Mouse (Mus musculus) macrophage (primary cell): ENCODE measurements at regions not wholly inside any gene's neighbourhood (a gene's known extent, or its start where the extent isn't known, plus 50 kb on each side); places are given as distances from the start of the nearest gene placed in this dataset.
"Not testable (repeated sequence)": the region's sequence is repeated elsewhere in the genome, so short reads cannot be mapped to it uniquely, and the experiment has no call there.

ENCODE experiments used
- H3K27ac ChIP-seq: fragments of 350-480 bp; formaldehyde crosslinking; 2 replicates; pipeline ENCODE4 v1.9.0; 2021
- H3K36me3 ChIP-seq: fragments of 350-480 bp; formaldehyde crosslinking; 2 replicates; pipeline ENCODE4 v1.9.0; 2021; ENCODE audit errors: inconsistent target
- H3K4me3 ChIP-seq: fragments of 350-480 bp; formaldehyde crosslinking; 2 replicates; pipeline ENCODE4 v1.9.0; 2021; ENCODE audit errors: inconsistent target
- H3K79me2 ChIP-seq: fragments of 350-480 bp; formaldehyde crosslinking; 2 replicates; pipeline ENCODE4 v1.9.0; 2021; ENCODE audit errors: inconsistent target
- WGBS: methylation state at CpG from one replicate; pipeline ENCODE4 v1.1.7; 2026; ENCODE audit warnings: inconsistent platforms; ENCODE audit not compliant: missing documents; 5-methylcytosine and 5-hydroxymethylcytosine counted together

DNA sequence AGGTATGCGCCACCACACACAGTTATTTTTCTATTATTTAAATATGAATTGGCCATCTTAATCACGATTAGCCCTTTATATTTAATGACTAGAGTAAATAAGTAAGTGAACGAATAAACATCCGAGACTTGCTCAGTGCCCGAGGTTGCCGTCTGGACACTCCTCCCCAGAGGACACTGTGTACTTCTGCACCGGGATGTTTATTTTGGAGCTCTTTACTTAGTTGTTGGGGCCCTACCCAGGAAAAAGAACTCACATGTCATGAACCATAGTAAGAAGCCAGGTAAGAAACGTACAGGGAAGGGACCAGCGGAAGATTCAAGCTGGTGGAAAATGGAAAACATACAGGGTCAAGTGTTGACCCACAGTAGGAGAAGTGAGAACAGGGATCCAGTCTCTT, 89.0 kb downstream of the Akr1d1 start:
- Histone ChIP-seq H3K79me2 (no peaks in the 10 kb centered on the region), H3K4me3 (no peak overlapping the region), H3K27ac (no peak overlapping the region), H3K36me3 (no peaks in the 10 kb centered on the region)
- WGBS = 96% methylated on average over 9 of the region's 9 CpGs

DNA sequence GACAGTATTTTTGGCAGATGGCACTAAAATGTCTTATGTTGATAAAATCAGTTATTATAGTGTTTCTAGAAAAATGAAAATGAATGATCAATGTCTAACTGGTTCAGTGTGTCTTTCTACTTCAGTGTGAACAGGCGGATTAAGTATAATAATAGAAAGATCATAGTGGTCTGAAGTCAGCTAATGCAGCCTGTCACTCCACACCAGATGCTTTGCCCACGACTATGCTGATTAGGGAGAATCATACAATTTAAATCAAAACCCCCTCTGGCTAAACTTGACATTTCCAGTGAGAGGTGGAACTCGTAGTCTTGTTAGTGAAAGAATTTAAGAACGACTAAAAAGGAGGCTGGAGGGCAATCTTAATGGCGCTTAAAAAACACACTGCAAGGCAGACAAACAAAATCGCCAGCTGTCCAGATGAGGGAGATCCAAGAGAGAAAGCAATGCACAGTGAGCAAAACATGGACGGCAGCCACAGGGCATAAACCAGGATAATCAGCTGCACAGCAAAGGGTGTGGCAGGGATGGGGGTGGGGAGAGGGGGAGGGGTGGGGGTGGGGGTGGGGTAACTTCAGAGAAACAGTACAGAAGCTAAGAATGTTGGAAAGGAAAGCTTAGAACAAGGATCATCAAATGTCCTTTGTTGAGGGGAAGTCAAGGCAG, 91.5 kb downstream of the Akr1d1 start:
- H3K27ac ChIP-seq = no peak overlapping the region
- H3K4me3 ChIP-seq = no peak overlapping the region
- 88% methylated on average over 6 of the region's 7 CpGs for WGBS
- no peaks in the 10 kb centered on the region for H3K36me3 ChIP-seq
- no peaks in the 10 kb centered on the region for H3K79me2 ChIP-seq

DNA sequence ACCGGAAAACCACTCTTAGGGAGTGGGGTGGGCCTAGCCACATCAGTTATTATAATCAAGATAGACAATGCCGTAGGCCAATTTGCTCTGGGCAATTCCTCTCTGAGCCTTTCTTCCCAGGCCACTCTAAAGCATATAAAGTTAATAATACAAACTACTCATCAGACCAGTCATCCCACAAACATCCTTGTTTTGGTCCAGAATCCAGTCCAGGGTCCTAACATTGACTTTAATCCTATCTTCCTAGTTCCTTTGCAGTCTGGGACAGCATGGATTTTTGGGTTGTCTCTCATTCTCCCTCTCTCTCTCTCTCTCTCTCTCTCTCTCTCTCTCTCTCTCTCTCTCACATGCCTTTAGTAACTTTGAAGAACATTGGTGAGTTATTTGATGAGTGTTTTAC, 92.3 kb downstream of the Akr1d1 start:
- 91% methylated on average over 2 of the region's 2 CpGs for WGBS
- H3K4me3 ChIP-seq = no peak overlapping the region

DNA sequence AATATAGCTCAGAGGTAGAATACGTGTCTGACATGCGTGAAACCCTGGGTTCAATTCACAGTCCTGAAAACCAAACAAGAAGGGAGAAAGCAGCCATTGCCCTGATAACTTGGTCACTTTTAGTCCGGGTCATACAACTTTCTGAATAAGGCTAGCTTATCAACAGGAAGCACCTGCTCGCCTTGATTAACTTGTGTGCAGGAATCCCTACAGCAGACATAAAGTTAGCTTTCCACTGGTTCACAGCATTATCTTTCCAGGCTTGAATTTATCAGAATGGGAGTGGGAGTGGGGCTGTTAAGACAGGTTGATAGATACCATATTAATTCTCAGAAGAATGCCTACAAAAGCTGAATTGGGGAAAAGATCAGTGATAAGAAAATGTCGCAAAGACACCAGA, 97.2 kb downstream of the Akr1d1 start:
- 30% methylated on average over 5 of the region's 5 CpGs for WGBS
- Histone ChIP-seq H3K4me3 (no peak overlapping the region), H3K79me2 (no peaks in the 10 kb centered on the region), H3K36me3 (no peaks in the 10 kb centered on the region), H3K27ac (no peak overlapping the region)

More for the DNA sequence above, 92.3 kb downstream of the Akr1d1 start:
- Histone ChIP-seq H3K27ac (no peak overlapping the region), H3K79me2 (no peaks in the 10 kb centered on the region), H3K36me3 (no peaks in the 10 kb centered on the region)

- no peaks in the 10 kb centered on the region for H3K36me3 ChIP-seq
- WGBS = 56% methylated on average over 1 of the region's 1 CpGs
- no peak overlapping the region for H3K4me3 ChIP-seq
Observed at GRCm38 (mm10) chr6:37633948-37634347, 104.0 kb downstream of the Akr1d1 start.

GRCm38 (mm10) chr6:37642066-37642465, 112.1 kb downstream of the Akr1d1 start:
- no peak overlapping the region for H3K4me3 ChIP-seq
- no peaks in the 10 kb centered on the region for H3K36me3 ChIP-seq
- no peak overlapping the region for H3K27ac ChIP-seq
- no peaks in the 10 kb centered on the region for H3K79me2 ChIP-seq
- 83% methylated on average over 4 of the region's 4 CpGs for WGBS

More at GRCm38 (mm10) chr6:37633948-37634347, 104.0 kb downstream of the Akr1d1 start:
- no peak overlapping the region for H3K27ac ChIP-seq
- H3K79me2 ChIP-seq = no peaks in the 10 kb centered on the region

- no peak overlapping the region for H3K27ac ChIP-seq
- WGBS = 83% methylated on average over 8 of the region's 8 CpGs
- no peaks in the 10 kb centered on the region for H3K36me3 ChIP-seq
- no peak overlapping the region for H3K4me3 ChIP-seq
- no peaks in the 10 kb centered on the region for H3K79me2 ChIP-seq
Observed at GRCm38 (mm10) chr6:37642701-37643121, 112.7 kb downstream of the Akr1d1 start.

GRCm38 (mm10) chr6:37643176-37643575, 113.2 kb downstream of the Akr1d1 start:
- 80% methylated on average over 4 of the region's 4 CpGs for WGBS
- Histone ChIP-seq H3K27ac (no peak overlapping the region), H3K79me2 (no peaks in the 10 kb centered on the region), H3K4me3 (no peak overlapping the region), H3K36me3 (no peaks in the 10 kb centered on the region)

DNA sequence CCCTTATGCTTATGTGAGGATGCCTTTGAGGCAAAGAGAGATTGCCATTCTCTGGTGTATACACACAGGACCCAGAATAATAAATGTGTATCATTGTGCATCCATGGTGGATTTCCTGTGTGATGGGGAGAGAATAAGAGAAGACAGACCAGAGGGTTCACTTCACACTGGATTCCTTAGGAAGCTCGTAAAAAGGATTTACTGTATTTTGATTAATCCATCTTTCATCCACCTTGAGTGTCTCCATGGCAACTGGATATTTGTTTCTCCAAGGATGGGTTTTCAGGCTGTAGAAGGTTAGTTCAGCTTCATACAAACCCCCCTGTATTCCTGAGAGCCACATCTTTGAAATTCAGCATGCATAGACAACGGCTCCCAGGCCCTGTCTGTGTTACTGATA, 113.7 kb downstream of the Akr1d1 start:
- WGBS = 72% methylated on average over 2 of the region's 2 CpGs

DNA sequence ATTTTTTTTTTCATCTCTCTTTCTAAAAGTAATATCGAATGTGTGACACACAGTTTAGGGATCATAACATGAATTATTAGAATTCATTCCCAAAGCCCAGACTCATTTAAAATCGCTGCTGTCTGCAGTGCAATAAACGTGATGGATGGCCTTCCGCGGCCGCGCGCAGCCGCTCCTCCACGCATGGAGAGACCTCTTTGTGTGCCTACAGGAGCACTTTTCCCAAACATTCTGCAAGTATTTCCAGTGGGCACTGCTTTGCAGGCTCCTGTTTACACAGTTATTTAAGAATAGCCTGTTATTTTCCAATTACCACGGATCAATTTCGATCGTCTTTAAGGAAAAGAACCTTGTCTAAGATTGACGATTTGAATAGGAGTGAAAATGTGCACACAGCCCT, 115.6 kb downstream of the Akr1d1 start:
- H3K36me3 ChIP-seq = no peaks in the 10 kb centered on the region
- no peaks in the 10 kb centered on the region for H3K79me2 ChIP-seq
- WGBS = 95% methylated on average over 14 of the region's 14 CpGs
- H3K4me3 ChIP-seq = no peak overlapping the region
- no peak overlapping the region for H3K27ac ChIP-seq

More for the DNA sequence above, 113.7 kb downstream of the Akr1d1 start:
- H3K36me3 ChIP-seq = no peaks in the 10 kb centered on the region
- H3K4me3 ChIP-seq = no peak overlapping the region
- no peak overlapping the region for H3K27ac ChIP-seq
- no peaks in the 10 kb centered on the region for H3K79me2 ChIP-seq

DNA sequence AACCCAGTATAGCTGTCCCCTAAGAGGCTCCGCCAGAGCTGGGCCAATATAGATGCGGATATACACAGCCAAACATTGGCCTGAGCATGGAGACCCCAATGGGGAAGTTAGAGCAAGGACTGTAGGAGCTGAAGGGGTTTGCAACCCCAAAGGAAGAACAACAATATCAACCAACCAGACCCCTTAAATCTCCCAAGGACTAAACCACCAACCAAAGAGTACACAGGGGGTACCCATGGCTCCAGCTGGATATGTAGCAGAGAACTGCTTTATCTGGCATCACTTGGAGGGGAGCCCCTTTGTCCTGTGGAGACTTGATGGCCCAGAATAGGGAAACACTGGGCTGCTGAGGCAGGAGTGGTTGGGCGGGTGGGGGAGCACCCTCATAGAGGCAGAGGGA, 127.3 kb downstream of the Akr1d1 start:
- H3K79me2 ChIP-seq, H3K27ac ChIP-seq, H3K4me3 ChIP-seq, H3K36me3 ChIP-seq: not testable (repeated sequence)
- 100% methylated on average over 3 of the region's 3 CpGs for WGBS

DNA sequence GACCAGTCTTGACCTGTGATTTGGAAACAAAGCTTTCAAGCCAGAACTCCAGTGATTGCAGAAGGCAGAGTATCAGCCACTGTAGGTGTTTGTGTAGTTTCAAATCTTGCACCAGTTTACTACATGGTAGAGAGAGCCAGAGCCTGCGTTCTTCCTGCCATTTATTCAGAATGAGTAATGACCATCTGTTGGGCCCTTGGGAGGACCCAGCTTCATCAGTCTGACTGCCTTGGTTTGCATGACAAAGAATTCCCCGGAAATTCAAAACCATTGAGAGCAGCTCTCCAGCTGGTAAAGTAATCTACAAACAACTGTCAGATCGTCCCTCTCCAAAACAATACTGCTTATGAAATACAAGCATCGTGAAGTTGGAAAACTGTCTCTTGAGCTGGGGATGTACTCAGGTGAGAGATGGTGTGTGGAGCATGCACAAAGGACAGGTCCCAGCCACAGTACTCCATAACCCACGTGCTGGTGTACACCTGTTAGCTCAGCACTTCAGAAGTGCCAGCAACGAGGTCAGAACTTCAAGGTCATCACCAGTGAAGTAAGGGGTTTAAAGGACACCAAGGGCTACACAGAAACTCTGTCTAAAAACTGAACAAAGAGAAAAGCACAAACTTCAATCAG, 128.2 kb downstream of the Akr1d1 start:
- whole genome bisulfite sequencing = 86% methylated on average over 6 of the region's 6 CpGs
- no peak overlapping the region for H3K27ac ChIP-seq
- no peaks in the 10 kb centered on the region for H3K79me2 ChIP-seq
- no peak overlapping the region for H3K4me3 ChIP-seq
- H3K36me3 ChIP-seq = no peaks in the 10 kb centered on the region

GRCm38 (mm10) chr6:37662747-37663146, 132.8 kb downstream of the Akr1d1 start:
- H3K36me3 ChIP-seq = no peaks in the 10 kb centered on the region
- WGBS = 95% methylated on average over 2 of the region's 2 CpGs
- no peak overlapping the region for H3K4me3 ChIP-seq
- no peak overlapping the region for H3K27ac ChIP-seq
- H3K79me2 ChIP-seq = no peaks in the 10 kb centered on the region

GRCm38 (mm10) chr6:37665576-37665975, 135.6 kb downstream of the Akr1d1 start:
- WGBS = 66% methylated on average over 5 of the region's 5 CpGs
- no peaks in the 10 kb centered on the region for H3K79me2 ChIP-seq
- no peak overlapping the region for H3K27ac ChIP-seq
- no peaks in the 10 kb centered on the region for H3K36me3 ChIP-seq
- H3K4me3 ChIP-seq = no peak overlapping the region

- WGBS = 92% methylated on average over 2 of the region's 2 CpGs
- H3K79me2 ChIP-seq = no peaks in the 10 kb centered on the region
- H3K27ac ChIP-seq = no peak overlapping the region
- no peak overlapping the region for H3K4me3 ChIP-seq
- no peaks in the 10 kb centered on the region for H3K36me3 ChIP-seq
Observed at GRCm38 (mm10) chr6:37669407-37669806, 139.4 kb downstream of the Akr1d1 start.
